Mouse (Mus musculus) small intestine, adult 2 months (tissue): Measurements from ENCODE around the gene Mef2b.

ENCODE experiments used
- CTCF ChIP-seq: fragments of 200-500 bp; IDR thresholded peaks from 2 replicates; pipeline ENCODE4 v1.5.1; 2012; ENCODE audit warnings: low read depth, mild to moderate bottlenecking, control low read depth, inconsistent platforms, low read length, moderate library complexity, mixed read lengths; ENCODE audit not compliant: insufficient replicate concordance, insufficient read length; ENCODE audit errors: extremely low read depth
- POLR2A ChIP-seq: fragments of 200-500 bp; IDR thresholded peaks from 2 replicates; pipeline ENCODE4 v1.6.1; 2012; ENCODE audit warnings: low read depth, mild to moderate bottlenecking, control low read depth, inconsistent platforms, low read length, moderate library complexity

- TF ChIP-seq CTCF = no peak
- no peak for TF ChIP-seq POLR2A
Measured at GRCm38 (mm10) chr8:70171240-70171639, 31.7 kb downstream of the Mef2b start.
